Mouse (Mus musculus) colon, adult 2 months (tissue): ENCODE data around the gene Tmem210. TPM values are rescaled to one million over a fixed set of nuclear protein-coding genes. Genes with fewer than 3 reads are reported as not detected.

Experiments
- polyA plus RNA-seq: library from polyadenylated mRNA; depleted of rRNA; stranded (reverse); fragments of >200 nt; gene quantifications from 2 replicates; pipeline ENCODE4 v1.2.3, GENCODE M21; 2012; rRNA removed

Gene Tmem210
- not detected in 2 replicates for polyA plus RNA-seq

DNA sequence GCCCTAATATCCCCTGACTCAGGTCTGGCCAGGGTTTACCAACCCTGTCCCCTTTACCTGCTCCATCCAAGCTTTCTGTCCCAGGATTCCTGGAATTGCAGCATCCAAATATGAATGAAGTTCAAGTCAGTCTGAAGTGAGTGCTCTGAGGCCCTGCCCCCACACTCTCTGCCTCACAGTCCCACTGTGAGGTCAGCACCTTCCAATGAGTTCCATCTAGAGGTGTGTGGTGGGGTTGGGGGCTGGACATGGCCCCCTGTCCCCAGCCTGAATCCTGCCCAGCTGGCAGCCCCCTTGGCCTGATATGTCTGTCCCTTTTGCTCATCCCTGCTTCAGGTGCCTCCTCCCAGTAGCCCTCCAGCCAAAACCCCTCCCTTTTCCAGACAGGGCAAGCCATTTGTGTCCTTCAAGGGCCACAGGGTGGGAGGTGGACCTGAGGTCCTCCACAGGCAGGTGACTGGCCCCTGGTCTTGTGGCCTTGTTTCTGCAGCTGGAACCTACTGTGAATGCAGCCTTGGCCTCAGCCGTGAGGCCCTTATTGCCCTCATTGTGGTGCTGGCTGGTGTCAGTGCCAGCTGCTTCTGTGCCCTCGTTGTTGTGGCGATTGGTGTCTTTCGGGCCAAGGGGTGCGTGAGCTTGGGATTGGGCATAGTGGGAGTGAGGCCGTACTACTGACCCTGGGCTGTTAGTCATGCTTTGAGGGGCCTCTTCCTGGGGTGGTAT is at the start of gene Tmem210:
Gene Tmem210 (plus strand): TSS at position 219 of the 723 bp plus-strand sequence.

DNA sequence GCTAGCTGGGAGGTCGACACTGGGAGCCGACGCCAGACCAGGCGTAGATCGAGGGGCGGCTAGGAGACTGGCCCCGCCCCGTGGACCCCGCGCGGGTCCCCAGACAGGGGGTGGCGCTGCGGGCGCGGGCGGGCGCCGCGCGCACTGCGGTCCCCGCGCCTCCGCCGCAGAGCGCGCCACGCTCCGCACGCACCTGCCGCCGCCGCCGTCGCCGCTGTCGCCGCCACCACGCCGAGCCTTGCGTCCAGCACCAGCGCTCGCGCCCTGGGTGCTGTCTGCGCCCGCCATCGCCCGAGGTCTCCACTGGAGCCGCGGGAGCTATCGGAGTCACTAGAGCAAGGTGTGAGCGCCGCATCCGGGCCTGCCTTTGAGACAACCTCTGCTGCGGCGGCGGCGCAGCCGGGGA is 45.8 kb upstream of the Tmem210 start, which contains the start of the genes Rnf208 and Cysrt1:
Gene Rnf208 (plus strand): TSS at position 155 of the 406 bp plus-strand sequence.
Gene Cysrt1 (minus strand): TSS at position 352 of the 406 bp plus-strand sequence.

DNA sequence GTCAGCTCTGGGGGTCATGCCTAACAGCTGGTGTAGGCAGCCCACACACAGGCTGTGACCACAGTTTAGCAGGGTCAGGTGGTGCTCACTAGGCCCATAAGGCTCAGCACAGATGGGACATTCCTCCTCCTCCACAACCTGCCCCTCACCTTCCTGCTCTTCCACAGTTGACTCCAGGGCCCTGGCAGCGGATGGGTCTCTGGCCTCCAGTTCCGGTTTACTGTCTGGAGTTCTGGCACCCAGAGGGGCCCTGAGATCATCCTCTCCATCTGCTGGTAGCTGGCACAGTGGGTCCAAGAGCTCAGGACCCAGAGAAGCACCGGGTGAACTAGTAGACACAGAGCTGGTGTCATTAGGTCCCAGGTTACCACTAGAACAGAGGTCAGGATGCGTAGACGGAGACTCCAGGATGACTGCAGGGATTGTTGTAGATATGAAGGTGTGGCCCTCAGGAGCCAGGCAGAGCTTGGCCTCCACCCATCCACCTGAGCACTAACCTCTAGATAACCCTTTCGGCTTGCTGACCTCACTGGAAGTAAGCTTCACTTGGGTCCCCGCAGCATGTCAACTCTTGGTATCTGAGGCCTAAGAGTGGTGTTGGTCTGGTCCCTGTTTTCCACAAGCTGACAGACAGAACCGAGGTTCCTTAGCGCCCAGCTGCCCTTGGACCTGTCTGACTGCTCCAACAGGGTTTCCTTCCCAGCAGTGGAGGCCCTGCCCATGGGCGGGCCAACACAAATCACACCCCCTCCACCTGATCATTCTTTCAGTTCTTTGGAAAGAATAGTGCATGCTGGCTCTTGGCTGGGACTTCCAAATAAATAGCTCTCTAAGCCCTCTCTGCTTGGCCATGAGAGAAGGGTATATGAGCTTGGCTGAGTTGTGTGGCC is 41.5 kb upstream of the Tmem210 start, which contains the start of gene AL732309.1:
Gene AL732309.1 (minus strand): TSS at position 681 of the 890 bp plus-strand sequence.

DNA sequence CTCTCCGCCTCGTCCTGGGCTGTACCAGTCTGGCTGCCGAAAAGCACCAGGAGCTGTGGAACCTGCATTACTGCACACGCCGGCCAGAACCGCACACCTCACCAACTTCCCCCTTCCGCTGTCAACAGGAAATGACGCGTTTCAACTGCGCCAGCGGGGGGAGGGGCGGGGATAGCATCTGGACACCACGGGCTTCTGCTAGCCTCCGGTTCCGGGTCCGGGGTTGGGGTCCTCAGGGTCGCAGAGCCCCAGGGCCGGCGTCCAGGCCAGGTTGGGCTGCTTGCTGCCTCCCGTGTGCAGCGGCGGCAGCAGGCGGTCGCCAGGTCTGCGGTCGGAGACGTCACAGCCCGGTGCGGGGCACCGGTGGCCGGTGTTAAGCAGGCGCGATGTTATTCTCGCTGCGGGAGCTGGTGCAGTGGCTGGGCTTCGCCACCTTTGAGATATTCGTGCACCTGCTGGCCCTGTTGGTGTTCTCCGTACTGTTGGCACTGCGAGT is 32.6 kb upstream of the Tmem210 start, which contains the start of gene Tmem203:
Gene Tmem203 (plus strand): TSS at position 156 of the 496 bp plus-strand sequence.

DNA sequence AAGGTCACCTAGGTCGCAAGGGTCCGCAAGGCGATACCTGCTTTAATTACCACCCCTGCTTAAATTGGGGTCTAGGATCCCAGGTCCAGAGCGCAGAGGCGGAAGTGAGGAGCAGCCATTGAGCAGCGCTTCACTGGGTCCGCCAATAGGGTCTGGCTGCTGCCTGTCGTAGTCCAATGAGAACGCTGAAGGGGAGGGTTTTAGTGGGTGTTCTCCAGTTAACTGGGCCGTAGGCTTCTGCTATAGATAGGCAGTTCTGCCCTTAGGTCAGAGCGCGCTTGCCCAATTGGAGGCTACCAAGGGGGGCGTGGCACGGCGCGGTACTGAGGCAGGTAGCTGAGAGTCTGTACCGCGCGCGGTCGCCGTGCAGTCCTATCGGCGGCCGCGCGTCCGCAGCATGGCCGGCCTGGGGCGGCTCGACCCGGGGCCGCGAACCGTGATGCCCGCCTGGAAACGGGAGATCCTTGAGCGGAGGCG is 25.6 kb upstream of the Tmem210 start, which contains the start of gene Tprn:
Gene Tprn (plus strand): TSS at position 328 of the 477 bp plus-strand sequence.

DNA sequence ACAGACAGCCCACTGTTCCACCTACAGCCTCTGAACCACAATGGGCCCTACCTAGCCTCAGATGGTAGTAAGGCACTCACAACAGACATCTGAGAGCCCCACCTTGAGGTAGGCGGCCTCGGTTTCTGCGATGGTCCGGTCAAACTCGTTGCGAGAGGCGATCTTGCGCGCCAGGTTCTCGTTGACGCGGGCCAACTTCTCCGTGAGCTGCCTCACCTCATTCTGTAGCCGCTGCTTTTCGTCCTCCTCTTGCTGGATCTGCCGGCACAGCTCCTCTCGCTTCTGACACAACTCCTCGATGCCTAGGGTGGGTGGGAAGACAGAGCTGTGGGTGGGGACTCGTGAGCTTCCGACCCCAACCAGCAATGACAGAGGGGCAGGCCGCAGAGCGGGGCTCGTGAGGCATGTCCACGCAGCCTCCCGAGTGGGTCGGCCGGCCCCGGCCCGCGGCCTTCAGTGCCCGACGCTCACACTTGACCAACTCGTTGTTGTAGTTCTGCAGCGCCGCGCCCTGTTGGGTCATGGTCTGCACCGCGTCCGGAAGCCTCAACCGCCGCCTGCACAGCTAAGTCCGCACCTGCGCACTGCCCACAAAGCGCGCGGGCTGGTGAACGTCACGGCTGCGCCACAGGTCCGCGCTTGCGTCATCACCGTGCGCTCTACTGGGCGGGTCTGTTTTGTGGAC is 16.0 kb upstream of the Tmem210 start, which contains the start of the genes Ssna1 and Anapc2:
Gene Ssna1 (minus strand): TSS at position 612 of the 685 bp plus-strand sequence.
Gene Anapc2 (plus strand): TSS at position 652 of the 685 bp plus-strand sequence.

DNA sequence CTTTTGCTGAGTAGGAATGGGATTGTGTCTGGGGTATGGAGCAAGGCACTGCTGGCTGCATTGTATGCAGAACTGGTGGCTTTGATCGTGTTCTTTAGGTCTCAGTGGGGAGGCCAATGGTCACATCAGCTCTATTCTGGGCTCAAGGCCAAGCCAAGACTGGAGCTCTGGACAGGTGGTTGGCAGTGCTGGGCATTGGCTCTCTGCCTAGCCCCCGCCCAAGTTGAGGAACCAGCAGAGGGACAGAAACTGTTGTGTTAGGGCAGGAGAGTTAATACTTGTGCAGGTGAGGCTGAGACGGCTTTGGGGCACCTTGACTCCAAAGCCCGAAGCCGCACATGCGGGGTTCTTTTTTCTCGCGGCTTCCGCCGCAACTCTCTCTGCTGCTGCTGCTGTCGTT is 1.7 kb downstream of the Tmem210 start, which contains the start of gene Lrrc26:
Gene Lrrc26 (plus strand): TSS at position 265 of the 400 bp plus-strand sequence.

DNA sequence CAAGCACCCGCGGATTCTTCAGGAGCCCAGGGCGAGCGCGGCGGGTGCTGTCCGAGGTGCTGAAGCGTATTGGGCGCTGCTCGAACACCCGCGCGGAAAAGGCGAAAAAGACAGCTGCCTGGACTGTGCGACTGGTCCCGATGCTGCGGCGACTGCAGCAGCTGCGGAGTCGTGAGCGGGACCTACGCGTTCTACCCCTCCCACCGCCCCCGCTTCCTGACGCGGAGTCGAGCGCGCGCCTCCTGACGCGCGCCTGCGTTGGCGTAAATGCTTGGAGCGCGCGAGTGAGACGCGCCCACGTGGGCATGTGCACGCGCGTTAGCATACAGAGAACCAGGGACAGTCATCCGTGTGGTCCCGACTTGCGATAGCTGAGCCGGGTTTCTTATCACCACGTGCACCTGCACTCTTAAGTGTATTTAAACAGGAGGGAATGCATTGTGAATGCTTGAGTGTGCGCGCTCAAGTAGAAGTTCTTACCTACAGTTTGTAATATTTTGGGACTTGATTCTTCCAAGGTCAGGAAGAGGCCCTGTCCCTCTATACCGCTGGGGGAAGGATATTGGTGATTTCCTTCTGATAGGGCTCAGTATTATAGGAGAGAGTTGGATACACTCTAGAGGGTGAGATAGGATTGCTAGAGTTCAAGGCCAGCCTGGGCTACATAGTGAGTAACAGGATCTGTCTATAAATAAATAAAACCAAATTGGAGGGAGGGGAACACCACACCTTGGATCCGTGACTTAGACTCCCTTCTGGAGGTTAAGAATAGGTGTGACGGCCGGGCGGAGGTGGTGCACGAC is 31.2 kb downstream of the Tmem210 start, which contains the start of gene Grin1:
Gene Grin1 (minus strand): TSS at position 217 of the 803 bp plus-strand sequence.

DNA sequence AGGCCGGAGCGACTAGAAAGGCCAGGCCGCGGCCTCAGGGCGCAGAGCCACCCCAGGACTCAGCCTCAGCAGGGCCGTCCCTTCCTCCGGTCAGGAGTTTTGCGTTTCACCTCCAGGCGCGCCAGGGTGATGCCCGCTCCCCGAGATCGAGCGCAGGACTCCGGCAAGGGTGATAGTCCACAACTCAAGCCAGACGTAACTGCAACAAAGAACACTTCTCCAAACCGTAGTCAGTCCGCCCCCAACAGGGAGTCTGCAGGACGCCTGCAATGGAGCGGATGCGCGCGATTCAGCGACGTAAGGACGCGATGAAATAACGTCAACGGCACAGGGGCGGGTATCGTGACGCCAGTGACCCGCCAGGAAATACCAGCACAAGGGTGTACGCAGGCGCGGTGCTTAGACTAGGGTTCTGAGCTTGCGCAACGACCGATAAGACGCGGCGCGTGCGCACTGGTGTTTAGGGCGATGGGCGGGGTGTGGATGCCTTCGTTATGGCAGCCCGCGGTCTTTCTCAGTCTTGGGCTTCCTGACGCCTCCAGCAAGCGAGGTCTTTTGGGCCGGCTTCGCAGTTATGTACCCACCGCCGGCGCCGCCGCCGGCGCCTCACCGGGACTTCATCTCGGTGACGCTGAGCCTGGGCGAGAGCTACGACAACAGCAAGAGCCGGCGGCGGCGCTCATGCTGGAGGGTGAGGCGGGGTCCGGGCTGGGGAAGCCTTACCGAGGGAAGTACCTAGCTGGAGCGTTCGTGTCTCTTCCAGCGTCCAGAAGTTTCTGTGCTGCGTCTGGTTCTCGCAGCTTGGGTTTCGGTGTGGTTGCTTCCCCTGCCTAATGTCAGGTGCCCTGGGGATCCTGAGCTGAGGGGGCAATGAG is 44.6 kb downstream of the Tmem210 start, which contains the start of gene Man1b1:
Gene Man1b1 (plus strand): TSS at position 53 of the 875 bp plus-strand sequence.

Other genes with a start within 250 kb of the Tmem210 start
- gene Nsmf, start 233.8 kb upstream of the Tmem210 start, polyA plus RNA-seq: 234 and 268 TPM in 2 replicates
- gene Entpd8, start 207.8 kb upstream of the Tmem210 start, polyA plus RNA-seq: 240 and 325 TPM in 2 replicates
- gene Noxa1, start 193.0 kb upstream of the Tmem210 start, polyA plus RNA-seq: 82.7 and 117 TPM in 2 replicates
- gene Nrarp, start 107.4 kb upstream of the Tmem210 start, polyA plus RNA-seq: 38.5 and 40.0 TPM in 2 replicates
- gene Tor4a, start 91.3 kb upstream of the Tmem210 start, polyA plus RNA-seq: 73.5 and 77.4 TPM in 2 replicates
- gene Nelfb, start 76.7 kb upstream of the Tmem210 start, polyA plus RNA-seq: 58.5 and 62.9 TPM in 2 replicates
- gene Stpg3, start 73.5 kb upstream of the Tmem210 start, polyA plus RNA-seq: 0.19 TPM in 1 of 2 replicates, not detected in the other
- 0.10 TPM in 1 of 2 replicates, not detected in the other for gene Fam166a, start 69.4 kb upstream of the Tmem210 start, polyA plus RNA-seq
- 680 and 930 TPM in 2 replicates for gene Tubb4b, start 63.4 kb upstream of the Tmem210 start, polyA plus RNA-seq
- gene Slc34a3, start 53.8 kb upstream of the Tmem210 start, polyA plus RNA-seq: 0.06 TPM in 1 of 2 replicates, not detected in the other
- not detected in 2 replicates for gene Rnf224, start 51.4 kb upstream of the Tmem210 start, polyA plus RNA-seq
- gene Rnf208, start 45.9 kb upstream of the Tmem210 start, polyA plus RNA-seq: 17.8 and 19.3 TPM in 2 replicates
- 0.41 TPM in 1 of 2 replicates, not detected in the other for gene Cysrt1, start 45.7 kb upstream of the Tmem210 start, polyA plus RNA-seq
- gene AL732309.1, start 41.3 kb upstream of the Tmem210 start, polyA plus RNA-seq: 26.9 and 28.8 TPM in 2 replicates
- gene Tmem203, start 32.7 kb upstream of the Tmem210 start, polyA plus RNA-seq: 39.1 and 59.2 TPM in 2 replicates
- gene Tprn, start 25.5 kb upstream of the Tmem210 start, polyA plus RNA-seq: 194 and 199 TPM in 2 replicates
- 68.4 and 69.1 TPM in 2 replicates for gene Ssna1, start 15.7 kb upstream of the Tmem210 start, polyA plus RNA-seq
- gene Anapc2, start 15.7 kb upstream of the Tmem210 start, polyA plus RNA-seq: 80.9 and 85.4 TPM in 2 replicates
- 197 and 281 TPM in 2 replicates for gene Lrrc26, start 1.8 kb downstream of the Tmem210 start, polyA plus RNA-seq
- 1.5 TPM in 2 replicates for gene Grin1, start 31.0 kb downstream of the Tmem210 start, polyA plus RNA-seq
- 15.6 and 17.3 TPM in 2 replicates for gene Man1b1, start 44.2 kb downstream of the Tmem210 start, polyA plus RNA-seq
- gene Dpp7, start 68.2 kb downstream of the Tmem210 start, polyA plus RNA-seq: 37.3 and 38.5 TPM in 2 replicates
- 53.2 and 76.3 TPM in 2 replicates for gene Uap1l1, start 77.5 kb downstream of the Tmem210 start, polyA plus RNA-seq
- 24.4 and 27.1 TPM in 2 replicates for gene Sapcd2, start 84.2 kb downstream of the Tmem210 start, polyA plus RNA-seq
- 66.7 and 73.6 TPM in 2 replicates for gene Entpd2, start 107.7 kb downstream of the Tmem210 start, polyA plus RNA-seq
- gene Npdc1, start 111.2 kb downstream of the Tmem210 start, polyA plus RNA-seq: 246 and 266 TPM in 2 replicates
- 0.19 and 0.25 TPM in 2 replicates for gene Fut7, start 135.1 kb downstream of the Tmem210 start, polyA plus RNA-seq
- gene Abca2, start 140.6 kb downstream of the Tmem210 start, polyA plus RNA-seq: 19.3 and 24.9 TPM in 2 replicates
- 1.6 and 2.1 TPM in 2 replicates for gene Clic3, start 168.7 kb downstream of the Tmem210 start, polyA plus RNA-seq
- 66.2 and 79.3 TPM in 2 replicates for gene Paxx, start 172.9 kb downstream of the Tmem210 start, polyA plus RNA-seq
- 0.21 and 0.37 TPM in 2 replicates for gene Ptgds, start 181.9 kb downstream of the Tmem210 start, polyA plus RNA-seq
- not detected in 2 replicates for gene Lcn12, start 205.8 kb downstream of the Tmem210 start, polyA plus RNA-seq
- 23.6 and 29.7 TPM in 2 replicates for gene Fbxw5, start 212.6 kb downstream of the Tmem210 start, polyA plus RNA-seq
- 1.7 and 2.4 TPM in 2 replicates for gene C8g, start 213.6 kb downstream of the Tmem210 start, polyA plus RNA-seq